Mouse (Mus musculus) thymus, adult 2 months (tissue): ENCODE measurements around the gene Stat4.

ENCODE experiments used
- CTCF ChIP-seq: fragments of 200-500 bp; IDR thresholded peaks from 2 replicates; pipeline ENCODE4 v1.5.1; 2012; ENCODE audit warnings: mild to moderate bottlenecking, control low read depth, low read length, moderate library complexity, borderline replicate concordance; ENCODE audit not compliant: control insufficient read depth, poor library complexity, insufficient read depth; ENCODE audit errors: extremely low read depth
- POLR2A ChIP-seq: fragments of 200-500 bp; IDR thresholded peaks from 2 replicates; pipeline ENCODE4 v1.6.1; 2012; ENCODE audit warnings: mild to moderate bottlenecking, low read length, control low read depth, moderate library complexity; ENCODE audit not compliant: control insufficient read depth, poor library complexity, insufficient read depth; ENCODE audit errors: extremely low read depth

- no peak for TF ChIP-seq POLR2A
- TF ChIP-seq CTCF, result no peak
These were observed 52.2 kb downstream of the Stat4 start for GRCm38 (mm10) chr1:52039151-52039550.
